Mouse (Mus musculus): ENCODE data around the gene Ehf. TPM values are rescaled to one million over a fixed set of nuclear protein-coding genes. Genes with fewer than 3 reads are reported as not detected.

Gene Ehf
- polyA plus RNA-seq, 1 experiment from 2014 or later, result 0.09 TPM

Other genes starting within 250 kb of the Ehf start
- gene Pdhx, start 229.8 kb downstream of the Ehf start, polyA plus RNA-seq (2015; fragmentation: Nextera tagmentation; extraction: Ambion mirVana), result 50.8 and 54.7 TPM in 2 replicates
- 61.7 and 68.6 TPM in 2 replicates for gene Apip, start 229.6 kb downstream of the Ehf start, polyA plus RNA-seq (2015; fragmentation: Nextera tagmentation; extraction: Ambion mirVana)
- gene Elf5, start 108.4 kb upstream of the Ehf start, polyA plus RNA-seq (2015; fragmentation: Nextera tagmentation; extraction: Ambion mirVana), result 0.17 TPM in 1 of 2 replicates, not detected in the other
- gene Cat, start 181.9 kb upstream of the Ehf start, polyA plus RNA-seq (2015; fragmentation: Nextera tagmentation; extraction: Ambion mirVana), result 71.3 and 81.0 TPM in 2 replicates